Mouse (Mus musculus) stomach, embryonic 15.5 days (tissue): ENCODE data around the gene Polk. TPM values are rescaled to one million over a fixed set of nuclear protein-coding genes. Genes with fewer than 3 reads are reported as not detected.

Source experiments
- ATAC-seq: fragments of 200-750 bp; cut with Nextera tagmentation; 2 replicates; pipeline ENCODE4 v1.8.0; 2017; ENCODE audit warnings: low read depth, moderate number of reproducible peaks, moderate TSS enrichment; ENCODE audit not compliant: insufficient read depth, low FRiP score
- H3K27ac ChIP-seq: fragments of 300-500 bp; sonication (generic); 2 replicates; pipeline ENCODE4 v1.5.1; 2015; ENCODE audit warnings: mild to moderate bottlenecking, inconsistent platforms
- H3K27me3 ChIP-seq: fragments of 300-500 bp; sonication (generic); replicated peaks from 2 replicates; pipeline ENCODE4 v1.6.1; 2015; ENCODE audit warnings: inconsistent platforms
- H3K36me3 ChIP-seq: fragments of 300-500 bp; sonication (generic); 2 replicates; pipeline ENCODE4 v1.6.1; 2015; ENCODE audit warnings: inconsistent platforms
- H3K4me1 ChIP-seq: fragments of 300-500 bp; sonication (generic); 2 replicates; pipeline ENCODE4 v1.6.1; 2015; ENCODE audit warnings: inconsistent platforms
- H3K4me2 ChIP-seq: fragments of 300-500 bp; sonication (generic); 2 replicates; pipeline ENCODE4 v1.6.1; 2015; ENCODE audit warnings: mild to moderate bottlenecking, inconsistent platforms
- H3K4me3 ChIP-seq: fragments of 300-500 bp; sonication (generic); replicated peaks from 2 replicates; pipeline ENCODE4 v1.5.1; 2015; ENCODE audit warnings: inconsistent platforms
- H3K9ac ChIP-seq: fragments of 300-500 bp; sonication (generic); 2 replicates; pipeline ENCODE4 v1.6.1; 2015; ENCODE audit warnings: inconsistent platforms
- H3K9me3 ChIP-seq: fragments of 300-500 bp; sonication (generic); 2 replicates; pipeline ENCODE4 v1.6.1; 2016; ENCODE audit warnings: inconsistent platforms
- WGBS: fragments of 180-500 bp; shearing (Covaris S2); methylation state at CpG from one replicate; pipeline ENCODE4 v1.1.7; 2015; 5-methylcytosine and 5-hydroxymethylcytosine counted together
- polyA plus RNA-seq: library from polyadenylated mRNA; unstranded; fragments of >200 nt; fragmentation: Nextera tagmentation; extraction: Ambion mirVana; gene quantifications from 2 replicates; pipeline ENCODE4 v1.2.1, GENCODE M21; 2015

Gene Polk
- polyA plus RNA-seq, 1 experiment from 2014 or later = 10.1 TPM

- Histone ChIP-seq H3K36me3 (no peaks in the 10 kb centered on the region), H3K27me3 (no peaks in the 10 kb centered on the region), H3K9me3 (no peaks in the 10 kb centered on the region), H3K4me2 (no peak overlapping the region), H3K4me1 (no peaks in the 10 kb centered on the region), H3K4me3 (no peak overlapping the region), H3K27ac (no peak overlapping the region), H3K9ac (no peak overlapping the region)
- WGBS = 70% methylated on average over 1 of the region's 1 CpGs
- no peak for ATAC-seq
Measured at GRCm38 (mm10) chr13:96547250-96547649, 4.9 kb upstream of the Polk start.

GRCm38 (mm10) chr13:96544506-96544905 lies 2.1 kb upstream of the Polk start:
- ATAC-seq = no peak
- whole genome bisulfite sequencing = 68% methylated on average over 2 of the region's 2 CpGs
- H3K4me1 ChIP-seq = no peaks in the 10 kb centered on the region
- no peaks in the 10 kb centered on the region for H3K36me3 ChIP-seq
- H3K9me3 ChIP-seq = no peaks in the 10 kb centered on the region
- H3K9ac ChIP-seq = no peak overlapping the region
- H3K27me3 ChIP-seq = no peaks in the 10 kb centered on the region
- H3K4me3 ChIP-seq = no peak overlapping the region
- H3K4me2 ChIP-seq = no peak overlapping the region
- no peak overlapping the region for H3K27ac ChIP-seq

- Histone ChIP-seq H3K4me2 (peak overlapping the region; percentile 78), H3K9me3 (no peaks in the 10 kb centered on the region), H3K9ac (peak overlapping the region; percentile 95), H3K4me3 (peak overlapping the region; percentile 97), H3K27ac (peak overlapping the region; percentile 91), H3K27me3 (no peaks in the 10 kb centered on the region), H3K4me1 (no peaks in the 10 kb centered on the region), H3K36me3 (no peaks in the 10 kb centered on the region)
- peak; percentile 56 for ATAC-seq
- WGBS = under 1% methylated on average over 71 of the region's 73 CpGs
Measured at GRCm38 (mm10) chr13:96542901-96543891, 817 bp upstream of the Polk start.

- Histone ChIP-seq H3K4me3 (peak overlapping the region; percentile 97; the same call in 1 of the 2 replicates), H3K4me1 (no peaks in the 10 kb centered on the region), H3K9ac (no peak overlapping the region), H3K9me3 (no peaks in the 10 kb centered on the region), H3K4me2 (peak overlapping the region; percentile 48), H3K27me3 (no peaks in the 10 kb centered on the region), H3K36me3 (no peaks in the 10 kb centered on the region), H3K27ac (no peak overlapping the region)
- ATAC-seq = no peak
- WGBS = 21% methylated on average over 2 of the region's 2 CpGs
Measured at GRCm38 (mm10) chr13:96541381-96541780, 998 bp downstream of the Polk start.

- 65% methylated on average over 3 of the region's 3 CpGs for whole genome bisulfite sequencing
- Histone ChIP-seq H3K9ac (no peak overlapping the region), H3K4me2 (no peak overlapping the region), H3K4me3 (no peak overlapping the region), H3K27ac (no peak overlapping the region), H3K4me1 (no peaks in the 10 kb centered on the region), H3K9me3 (no peaks in the 10 kb centered on the region), H3K36me3 (no peaks in the 10 kb centered on the region), H3K27me3 (no peaks in the 10 kb centered on the region)
- ATAC-seq = no peak
Measured at GRCm38 (mm10) chr13:96538103-96538502, 4.3 kb downstream of the Polk start.

- H3K4me1 ChIP-seq = no peaks in the 10 kb centered on the region
- 78% methylated on average over 5 of the region's 5 CpGs for WGBS
Measured at GRCm38 (mm10) chr13:96536821-96537572, 5.4 kb downstream of the Polk start.

GRCm38 (mm10) chr13:96533742-96534141 lies 8.6 kb downstream of the Polk start:
- H3K27ac ChIP-seq = no peak overlapping the region
- ATAC-seq = no peak; the same call in 1 of the 2 replicates
- 0 out of 2 replicates have a peak, but pooled peaks cover 2% of the 10 kb centered on the region for H3K36me3 ChIP-seq
- H3K27me3 ChIP-seq = no peaks in the 10 kb centered on the region
- H3K4me2 ChIP-seq = no peak overlapping the region
- H3K4me3 ChIP-seq = no peak overlapping the region
- no peak overlapping the region for H3K9ac ChIP-seq
- WGBS = 76% methylated on average over 2 of the region's 2 CpGs
- H3K4me1 ChIP-seq = no peaks in the 10 kb centered on the region
- no peaks in the 10 kb centered on the region for H3K9me3 ChIP-seq

More at GRCm38 (mm10) chr13:96536821-96537572, 5.4 kb downstream of the Polk start:
- no peaks in the 10 kb centered on the region for H3K36me3 ChIP-seq
- H3K27me3 ChIP-seq = no peaks in the 10 kb centered on the region
- H3K4me3 ChIP-seq = no peak overlapping the region
- no peak overlapping the region for H3K27ac ChIP-seq
- no peak for ATAC-seq
- H3K4me2 ChIP-seq = no peak overlapping the region
- no peak overlapping the region for H3K9ac ChIP-seq
- H3K9me3 ChIP-seq = no peaks in the 10 kb centered on the region

- Histone ChIP-seq H3K4me2 (no peak overlapping the region), H3K4me3 (no peak overlapping the region), H3K27ac (no peak overlapping the region), H3K27me3 (no peaks in the 10 kb centered on the region), H3K9me3 (no peaks in the 10 kb centered on the region), H3K4me1 (no peaks in the 10 kb centered on the region), H3K9ac (no peak overlapping the region), H3K36me3 (0 out of 2 replicates have a peak, but pooled peaks cover 2% of the 10 kb centered on the region)
- no peak for ATAC-seq
- WGBS = 87% methylated on average over 6 of the region's 6 CpGs
Measured at GRCm38 (mm10) chr13:96532176-96532575, 10.2 kb downstream of the Polk start.

GRCm38 (mm10) chr13:96530064-96530463 lies 12.3 kb downstream of the Polk start:
- H3K4me2 ChIP-seq = no peak overlapping the region
- no peak overlapping the region for H3K27ac ChIP-seq
- H3K4me1 ChIP-seq = no peaks in the 10 kb centered on the region
- no peak overlapping the region for H3K4me3 ChIP-seq
- H3K9ac ChIP-seq = no peak overlapping the region
- H3K36me3 ChIP-seq = 0 out of 2 replicates have a peak, but pooled peaks cover 2% of the 10 kb centered on the region
- no peak for ATAC-seq
- WGBS = 87% methylated on average over 9 of the region's 9 CpGs
- H3K9me3 ChIP-seq = no peaks in the 10 kb centered on the region
- no peaks in the 10 kb centered on the region for H3K27me3 ChIP-seq

GRCm38 (mm10) chr13:96529542-96529941 lies 12.8 kb downstream of the Polk start:
- Histone ChIP-seq H3K27me3 (no peaks in the 10 kb centered on the region), H3K4me2 (no peak overlapping the region), H3K4me3 (no peak overlapping the region), H3K36me3 (0 out of 2 replicates have a peak, but pooled peaks cover 2% of the 10 kb centered on the region), H3K9me3 (no peaks in the 10 kb centered on the region), H3K27ac (no peak overlapping the region), H3K4me1 (no peaks in the 10 kb centered on the region), H3K9ac (no peak overlapping the region)
- no peak for ATAC-seq
- WGBS = 93% methylated on average over 3 of the region's 3 CpGs

GRCm38 (mm10) chr13:96528776-96529175 lies 13.6 kb downstream of the Polk start:
- Histone ChIP-seq H3K27ac (no peak overlapping the region), H3K4me2 (no peak overlapping the region), H3K4me1 (no peaks in the 10 kb centered on the region), H3K27me3 (no peaks in the 10 kb centered on the region), H3K9me3 (no peaks in the 10 kb centered on the region), H3K4me3 (no peak overlapping the region), H3K36me3 (0 out of 2 replicates have a peak, but pooled peaks cover 2% of the 10 kb centered on the region), H3K9ac (no peak overlapping the region)
- 90% methylated on average over 3 of the region's 3 CpGs for WGBS
- no peak for ATAC-seq

GRCm38 (mm10) chr13:96527856-96528255 lies 14.5 kb downstream of the Polk start:
- H3K27ac ChIP-seq = no peak overlapping the region
- ATAC-seq = no peak
- no peaks in the 10 kb centered on the region for H3K4me1 ChIP-seq
- no peak overlapping the region for H3K4me3 ChIP-seq
- H3K27me3 ChIP-seq = no peaks in the 10 kb centered on the region
- H3K9me3 ChIP-seq = no peaks in the 10 kb centered on the region
- WGBS = 79% methylated on average over 11 of the region's 11 CpGs
- 0 out of 2 replicates have a peak, but pooled peaks cover 2% of the 10 kb centered on the region for H3K36me3 ChIP-seq
- no peak overlapping the region for H3K4me2 ChIP-seq
- no peak overlapping the region for H3K9ac ChIP-seq
